Mouse (Mus musculus) lung, postnatal 0 days (tissue): Measurements from ENCODE around the gene Bhmt.

Experiments used
- CTCF ChIP-seq: IDR thresholded peaks from 2 replicates; pipeline ENCODE4 v1.5.1; 2016; ENCODE audit warnings: antibody characterized with exemption, mild to moderate bottlenecking
- EP300 ChIP-seq: IDR thresholded peaks from 2 replicates; pipeline ENCODE4 v1.6.1; 2016; ENCODE audit warnings: antibody characterized with exemption, mild to moderate bottlenecking, control low read depth

DNA sequence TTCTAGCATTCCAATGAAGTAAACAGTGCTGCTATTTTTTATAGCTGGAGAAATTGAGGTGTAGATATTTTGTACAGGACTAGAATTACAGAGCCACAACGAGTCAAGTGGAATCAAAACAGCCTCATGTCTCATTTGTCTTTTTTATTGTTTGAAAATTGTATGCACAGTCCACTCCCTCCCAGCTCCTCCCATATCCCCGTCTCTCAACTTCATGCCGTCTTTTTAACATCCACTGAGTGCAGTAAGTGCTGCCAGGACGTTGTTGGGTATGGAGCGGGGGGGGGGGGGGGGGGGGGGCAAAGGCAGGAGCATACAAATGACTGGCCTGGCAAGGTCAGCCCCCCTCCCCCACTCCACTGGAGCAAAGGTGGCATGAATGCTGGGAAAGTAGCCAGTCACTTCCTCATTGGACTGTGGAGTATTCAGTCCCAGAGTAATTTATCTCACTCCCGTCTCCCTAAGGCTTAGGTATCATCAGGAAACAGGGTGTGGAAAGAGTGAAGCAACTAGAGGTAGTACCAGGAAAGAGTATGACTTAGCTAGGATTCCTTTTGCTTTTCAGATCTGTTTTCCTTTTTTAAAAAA, 23.3 kb downstream of the Bhmt start:
- TF ChIP-seq CTCF (no peak), EP300 (no peak)
